Mouse (Mus musculus): ENCODE measurements around the gene Iffo2.

Gene Iffo2

DNA sequence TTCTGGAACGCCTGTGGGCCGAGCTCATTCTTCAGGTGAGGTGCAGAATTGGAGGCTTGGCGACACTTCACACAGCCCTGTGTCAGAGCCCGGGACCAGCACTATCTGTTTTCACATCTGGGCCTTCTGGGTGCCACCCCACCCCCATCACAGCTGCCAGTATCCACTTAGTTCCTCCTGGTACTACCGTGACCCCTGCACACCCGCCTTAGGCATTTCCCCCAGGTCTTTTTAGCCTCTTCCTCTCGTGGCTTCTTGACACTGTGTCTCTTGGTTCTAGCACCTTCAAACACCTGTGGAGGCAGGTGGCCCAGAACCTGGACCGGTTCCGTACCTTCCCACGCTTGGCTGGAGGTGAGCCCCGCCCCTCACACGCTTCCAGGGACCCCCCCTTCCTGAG lies 110.0 kb downstream of the Iffo2 start:
- DNase-seq (ENCODE audit: low spot score in 2 of 2): no peak

DNA sequence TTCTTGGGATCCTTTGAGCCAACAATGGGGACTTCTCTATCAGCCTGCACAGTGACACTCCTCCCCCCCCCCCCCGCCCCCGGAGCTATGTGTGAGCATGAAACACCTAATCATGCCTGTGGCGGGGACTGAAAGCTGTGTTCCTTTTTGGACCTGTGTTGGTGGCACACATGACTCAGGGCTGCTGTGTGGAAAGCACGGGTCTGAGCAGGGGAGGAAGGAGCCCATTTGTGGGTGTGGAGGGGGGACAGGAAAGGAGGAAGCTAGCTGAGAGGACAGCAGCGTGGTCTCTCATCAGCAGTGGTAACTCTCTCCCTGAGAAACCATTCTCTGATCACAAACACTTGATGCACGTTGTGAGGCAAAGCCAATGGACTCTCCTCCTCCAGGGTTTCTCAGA lies 110.4 kb downstream of the Iffo2 start:
- DNase-seq (ENCODE audit: low spot score in 2 of 2): no peak

DNA sequence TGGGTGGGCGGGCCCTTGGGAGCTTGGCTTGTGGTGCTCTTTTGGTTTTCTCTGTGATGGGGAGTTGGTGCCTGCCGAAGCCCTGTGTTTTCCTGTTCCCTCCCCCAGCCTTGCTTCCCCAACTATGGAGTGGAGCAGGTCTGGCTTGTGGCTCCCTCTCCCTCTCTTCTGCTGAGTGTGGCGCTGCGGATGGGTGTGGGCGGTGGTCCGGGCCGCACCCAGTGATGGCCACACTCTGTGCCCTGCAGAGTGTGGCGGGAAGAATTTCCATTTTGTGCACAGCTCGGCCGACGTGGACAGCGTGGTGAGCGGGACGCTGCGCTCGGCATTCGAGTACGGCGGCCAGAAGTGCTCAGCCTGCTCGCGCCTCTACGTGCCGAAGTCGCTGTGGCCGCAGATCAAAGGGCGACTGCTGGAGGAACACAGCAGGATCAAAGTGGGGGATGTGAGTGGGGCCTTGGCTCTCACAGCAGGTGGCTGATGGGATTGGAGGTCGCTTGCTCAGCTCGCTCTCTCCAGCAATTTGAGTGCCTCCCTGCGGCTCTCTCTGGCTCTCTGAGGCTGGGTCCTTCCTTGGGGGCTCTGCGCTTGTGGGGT lies 111.6 kb downstream of the Iffo2 start:
- no peak for DNase-seq (ENCODE audit: low spot score in 2 of 2)

DNA sequence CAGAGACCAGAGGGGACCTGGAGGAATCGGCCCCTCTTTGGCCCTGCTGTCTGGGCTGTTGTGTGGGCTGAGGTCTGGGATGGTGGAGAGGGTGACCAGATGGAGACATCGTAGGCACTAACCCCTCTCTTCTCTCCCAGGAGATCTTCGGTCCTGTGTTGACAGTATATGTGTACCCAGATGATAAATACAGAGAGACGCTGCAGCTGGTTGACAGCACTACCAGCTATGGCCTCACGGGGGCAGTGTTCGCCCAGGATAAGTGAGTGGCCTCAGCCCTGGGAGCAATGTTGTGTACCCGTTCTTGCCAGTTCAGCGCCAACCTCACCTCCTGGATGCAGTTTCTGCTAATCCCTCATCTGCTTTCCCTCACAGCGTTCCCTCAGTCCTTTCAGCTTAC lies 113.6 kb downstream of the Iffo2 start:
- peak; percentile 38 to 59 for DNase-seq (ENCODE audit: low spot score in 2 of 2)

DNA sequence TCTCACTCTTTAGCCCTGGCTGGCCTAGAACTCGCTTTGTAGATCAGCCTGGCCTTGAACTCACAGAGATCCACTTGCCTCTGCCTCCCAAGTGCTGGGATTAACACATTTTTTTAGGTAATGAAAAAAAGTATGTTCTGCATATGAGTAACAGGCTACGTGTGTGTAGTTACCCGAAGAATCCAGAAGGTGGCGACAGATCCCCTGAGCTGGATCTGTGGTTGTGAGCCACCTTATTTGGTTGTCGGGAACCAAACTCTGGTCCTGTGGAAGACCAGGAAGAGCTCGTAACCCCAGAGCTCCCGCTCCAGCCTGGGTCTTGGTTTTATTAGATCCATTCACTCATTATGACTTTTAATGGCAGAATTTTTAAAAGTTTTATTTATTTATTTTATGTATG lies 116.6 kb downstream of the Iffo2 start:
- DNase-seq (ENCODE audit: low spot score in 2 of 2): no peak

DNA sequence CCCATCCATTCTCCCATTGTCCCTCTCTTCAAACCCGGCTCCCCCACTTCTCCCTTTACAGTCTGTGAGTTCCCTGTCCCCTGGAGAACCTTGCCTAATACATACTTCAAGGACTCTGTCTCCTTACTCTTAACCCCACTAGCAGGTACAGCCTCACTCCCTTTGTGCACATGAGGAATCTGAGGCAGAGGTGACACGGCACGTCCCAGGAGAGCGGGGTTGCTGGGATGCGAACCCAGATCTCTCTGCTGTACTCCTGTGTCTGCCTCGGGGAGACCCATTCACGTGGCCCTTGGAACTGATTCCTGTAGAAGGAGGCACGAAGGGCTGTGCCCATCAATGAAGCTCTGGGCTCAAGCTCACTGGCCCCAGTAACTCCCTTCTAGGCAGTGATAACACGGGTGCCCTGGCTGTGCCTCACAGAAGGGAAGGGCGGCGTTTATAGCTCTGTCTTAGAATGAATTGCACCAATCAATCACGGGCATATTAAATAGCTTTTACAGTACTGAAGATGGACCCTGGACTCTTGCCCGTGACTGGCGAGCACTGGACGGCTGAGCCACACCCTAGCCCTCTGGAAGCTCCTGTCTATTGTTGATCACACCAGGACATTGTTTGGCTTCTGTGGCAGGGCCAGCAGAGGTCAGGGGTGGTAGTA lies 119.9 kb downstream of the Iffo2 start:
- DNase-seq (ENCODE audit: low spot score in 2 of 2): no peak

DNA sequence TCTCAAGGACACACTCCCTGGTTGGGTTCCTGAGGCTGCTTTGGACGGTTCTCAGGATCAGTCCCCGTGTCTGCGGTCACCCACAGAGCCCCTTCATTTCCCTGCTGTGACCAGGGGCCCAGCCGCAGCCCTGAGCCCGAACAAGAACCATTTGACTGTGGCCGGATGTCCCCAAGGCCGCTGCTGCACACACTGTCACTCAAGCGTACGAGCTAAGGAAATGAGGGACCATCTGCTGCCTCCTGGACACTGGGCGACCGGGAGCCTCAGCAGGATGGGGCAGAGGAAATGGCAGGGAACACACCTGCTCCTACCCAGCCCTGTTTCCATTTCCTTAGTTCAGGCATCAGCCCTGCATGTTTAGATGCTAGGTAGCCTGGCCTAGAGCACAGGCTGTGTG lies 120.6 kb downstream of the Iffo2 start:
- DNase-seq (ENCODE audit: low spot score in 2 of 2): no peak

DNA sequence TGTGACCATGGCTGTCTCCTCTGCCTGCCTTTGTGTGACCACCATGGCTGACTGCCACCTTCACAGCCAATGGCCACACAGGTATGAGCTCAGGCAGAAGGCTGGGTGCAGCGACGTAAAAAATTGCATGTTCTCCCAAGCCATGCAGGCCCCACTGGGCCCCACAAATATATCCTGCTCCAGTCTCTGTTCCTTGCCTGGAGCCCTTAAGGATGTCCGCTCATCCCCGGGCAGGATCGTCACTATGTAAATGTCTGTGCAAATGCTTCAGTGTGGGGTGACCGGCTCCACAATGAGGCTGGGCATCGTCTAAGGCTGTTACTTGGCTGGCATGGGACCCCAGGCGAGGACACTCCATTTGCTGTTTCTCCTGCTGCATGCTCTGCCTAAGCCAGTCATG lies 122.9 kb downstream of the Iffo2 start, which contains the start of gene Tas1r2:
Gene Tas1r2 (plus strand): TSS at position 301 of the 400 bp plus-strand sequence.
- no peak for DNase-seq (ENCODE audit: low spot score in 2 of 2)

DNA sequence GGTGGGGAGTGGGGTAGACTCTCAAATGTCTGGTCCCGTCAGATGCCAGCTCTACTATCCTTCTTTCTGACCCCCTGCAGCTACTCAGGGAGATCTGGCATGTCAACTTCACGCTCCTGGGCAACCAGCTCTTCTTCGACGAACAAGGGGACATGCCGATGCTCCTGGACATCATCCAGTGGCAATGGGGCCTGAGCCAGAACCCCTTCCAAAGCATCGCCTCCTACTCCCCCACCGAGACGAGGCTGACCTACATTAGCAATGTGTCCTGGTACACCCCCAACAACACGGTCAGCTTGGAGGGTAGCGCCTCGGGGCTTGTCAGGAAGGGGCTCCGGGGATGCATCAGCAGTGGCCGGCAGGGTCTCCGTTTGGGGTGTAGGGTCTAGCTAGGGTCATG lies 131.5 kb downstream of the Iffo2 start:
- DNase-seq (ENCODE audit: low spot score in 2 of 2): no peak

DNA sequence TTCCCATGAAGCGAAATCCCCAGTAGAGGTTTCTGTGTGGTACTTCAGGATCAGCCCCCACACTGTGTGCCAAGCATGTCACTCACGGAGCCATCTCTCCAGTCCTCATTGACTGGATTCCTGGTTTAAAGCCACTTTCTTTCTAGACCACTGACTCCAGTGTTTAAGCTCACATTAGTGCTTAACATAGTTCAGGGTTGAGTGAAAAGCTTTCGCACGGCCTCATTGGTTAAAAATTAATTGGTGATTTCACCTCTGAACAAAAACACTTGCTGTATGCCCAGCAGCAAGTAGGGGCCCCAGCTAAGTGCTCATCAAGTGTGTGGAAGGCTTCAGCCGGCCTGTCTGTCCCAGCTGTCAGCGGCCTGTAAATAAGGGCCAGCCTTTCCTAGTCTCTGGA lies 137.3 kb downstream of the Iffo2 start:
- DNase-seq (ENCODE audit: low spot score in 2 of 2): no peak

DNA sequence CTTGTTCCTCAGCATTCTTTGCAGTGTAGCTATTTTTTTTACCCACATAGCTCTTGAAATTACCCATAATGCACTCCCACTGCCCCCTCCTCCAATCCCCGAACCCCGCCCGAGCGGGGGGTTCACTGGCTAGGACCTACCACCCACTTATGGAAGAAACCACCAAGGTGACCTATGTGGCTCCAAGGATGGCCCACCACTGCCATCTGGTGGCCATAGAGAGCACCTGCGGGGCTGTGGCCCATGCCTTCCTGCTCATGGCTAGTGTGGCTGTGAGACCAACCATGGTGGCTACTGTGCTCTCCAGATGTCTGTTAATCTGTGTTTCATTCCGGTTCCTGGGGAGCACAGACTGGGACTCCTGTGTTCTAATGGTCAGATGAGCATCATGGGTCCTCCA lies 139.5 kb downstream of the Iffo2 start:
- peak; percentile 20 to 36 for DNase-seq (ENCODE audit: low spot score in 2 of 2)

Measured in natural killer cell, adult 2 months (primary cell).